Mouse (Mus musculus) liver, postnatal 0 days (tissue): ENCODE data around the gene Hepacam.

Experiments
- CTCF ChIP-seq: sonication (generic); IDR thresholded peaks from 2 replicates; pipeline ENCODE4 v1.5.1; 2016; ENCODE audit warnings: antibody characterized with exemption, low read depth
- EP300 ChIP-seq: IDR thresholded peaks from 2 replicates; pipeline ENCODE4 v1.6.1; 2016; ENCODE audit warnings: antibody characterized with exemption, low read depth, mild to moderate bottlenecking

GRCm38 (mm10) chr9:37401802-37402201 is 34.7 kb downstream of the Hepacam start, which contains the start of gene Robo4:
- TF ChIP-seq CTCF (no peak), EP300 (no peak)
